Mouse (Mus musculus) limb, embryonic 12.5 days (tissue): ENCODE measurements around the gene Nhlrc1. TPM values are rescaled to one million over a fixed set of nuclear protein-coding genes. Genes with fewer than 3 reads are reported as not detected.

ENCODE experiments used
- ATAC-seq: fragments of 200-750 bp; cut with Nextera tagmentation; 2 replicates; pipeline ENCODE4 v1.8.0; 2017; ENCODE audit warnings: low read depth, moderate TSS enrichment; ENCODE audit not compliant: insufficient number of reproducible peaks, insufficient read depth, low FRiP score, low TSS enrichment
- H3K27ac ChIP-seq: fragments of 300-500 bp; sonication (generic); 2 replicates; pipeline ENCODE4 v1.5.1; 2016; ENCODE audit warnings: mild to moderate bottlenecking, moderate library complexity
- H3K27me3 ChIP-seq: fragments of 300-500 bp; sonication (generic); 2 replicates; pipeline ENCODE4 v1.6.1; 2016; ENCODE audit warnings: mild to moderate bottlenecking, moderate library complexity
- H3K36me3 ChIP-seq: fragments of 300-500 bp; sonication (generic); 2 replicates; pipeline ENCODE4 v1.6.1; 2016; ENCODE audit warnings: mild to moderate bottlenecking, moderate library complexity
- H3K4me1 ChIP-seq: fragments of 300-500 bp; sonication (generic); replicated peaks from 2 replicates; pipeline ENCODE4 v1.6.1; 2016
- H3K4me2 ChIP-seq: fragments of 300-500 bp; sonication (generic); 2 replicates; pipeline ENCODE4 v1.6.1; 2016; ENCODE audit warnings: mild to moderate bottlenecking, moderate library complexity
- H3K4me3 ChIP-seq: fragments of 300-500 bp; sonication (generic); replicated peaks from 2 replicates; pipeline ENCODE4 v1.5.1; 2016; ENCODE audit warnings: mild to moderate bottlenecking
- H3K9ac ChIP-seq: fragments of 300-500 bp; sonication (generic); replicated peaks from 2 replicates; pipeline ENCODE4 v1.6.1; 2016; ENCODE audit warnings: mild to moderate bottlenecking, moderate library complexity
- H3K9me3 ChIP-seq: fragments of 300-500 bp; sonication (generic); 2 replicates; pipeline ENCODE4 v1.6.1; 2016; ENCODE audit warnings: mild to moderate bottlenecking, moderate library complexity
- WGBS: fragments of 180-500 bp; shearing (Covaris S2); methylation state at CpG from one replicate; pipeline ENCODE4 v1.1.7; 2016; 5-methylcytosine and 5-hydroxymethylcytosine counted together
- polyA plus RNA-seq: library from polyadenylated mRNA; unstranded; fragments of >200 nt; fragmentation: Nextera tagmentation; extraction: Ambion mirVana; gene quantifications from 2 replicates; pipeline ENCODE4 v1.2.1, GENCODE M21; 2016

Gene Nhlrc1
- polyA plus RNA-seq, 1 experiment from 2014 or later = 4.3 TPM

- Histone ChIP-seq H3K27me3 (no peaks in the 10 kb centered on the region), H3K27ac (no peak overlapping the region), H3K4me1 (0 out of 2 replicates have a peak, but pooled peaks cover 2% of the 10 kb centered on the region), H3K9me3 (no peaks in the 10 kb centered on the region), H3K4me2 (no peak overlapping the region), H3K4me3 (no peak overlapping the region), H3K36me3 (no peaks in the 10 kb centered on the region), H3K9ac (no peak overlapping the region)
- 73% methylated on average over 4 of the region's 4 CpGs for WGBS
- ATAC-seq = no peak
Measured at GRCm38 (mm10) chr13:46975930-46976329, 38.7 kb downstream of the Nhlrc1 start.

- Histone ChIP-seq H3K4me2 (peak overlapping the region; percentile 7; the same call in 1 of the 2 replicates), H3K27me3 (no peaks in the 10 kb centered on the region), H3K4me3 (no peak overlapping the region), H3K9ac (no peak overlapping the region), H3K9me3 (no peaks in the 10 kb centered on the region), H3K36me3 (no peaks in the 10 kb centered on the region), H3K4me1 (0 out of 2 replicates have a peak, but pooled peaks cover 2% of the 10 kb centered on the region), H3K27ac (no peak overlapping the region)
- WGBS = 72% methylated on average over 14 of the region's 14 CpGs
- no peak for ATAC-seq
Measured at GRCm38 (mm10) chr13:46975031-46975551, 39.6 kb downstream of the Nhlrc1 start.

GRCm38 (mm10) chr13:46970286-46970945 is 44.2 kb downstream of the Nhlrc1 start:
- Histone ChIP-seq H3K9ac (no peak overlapping the region), H3K27me3 (no peaks in the 10 kb centered on the region), H3K27ac (no peak overlapping the region), H3K4me1 (0 out of 2 replicates have a peak, but pooled peaks cover 12% of the 10 kb centered on the region), H3K9me3 (no peaks in the 10 kb centered on the region), H3K4me3 (no peak overlapping the region), H3K36me3 (no peaks in the 10 kb centered on the region), H3K4me2 (no peak overlapping the region)
- 85% methylated on average over 10 of the region's 10 CpGs for WGBS
- ATAC-seq = no peak

- Histone ChIP-seq H3K36me3 (no peaks in the 10 kb centered on the region), H3K4me3 (no peak overlapping the region), H3K9ac (no peak overlapping the region), H3K27me3 (no peaks in the 10 kb centered on the region), H3K9me3 (peaks cover 5% of the 10 kb centered on the region; the same call in 1 of the 2 replicates), H3K4me2 (no peak overlapping the region), H3K4me1 (0 out of 2 replicates have a peak, but pooled peaks cover 10% of the 10 kb centered on the region), H3K27ac (no peak overlapping the region)
- WGBS = 78% methylated on average over 2 of the region's 2 CpGs
- ATAC-seq = no peak
Measured at GRCm38 (mm10) chr13:46968626-46969025, 46.0 kb downstream of the Nhlrc1 start.

GRCm38 (mm10) chr13:46967308-46967707 is 47.3 kb downstream of the Nhlrc1 start:
- no peaks in the 10 kb centered on the region for H3K36me3 ChIP-seq
- H3K4me2 ChIP-seq = no peak overlapping the region
- H3K4me3 ChIP-seq = no peak overlapping the region
- ATAC-seq = no peak
- H3K27me3 ChIP-seq = no peaks in the 10 kb centered on the region
- no peak overlapping the region for H3K9ac ChIP-seq
- peaks cover 5% of the 10 kb centered on the region; the same call in 1 of the 2 replicates for H3K9me3 ChIP-seq
- H3K27ac ChIP-seq = no peak overlapping the region
- H3K4me1 ChIP-seq = 0 out of 2 replicates have a peak, but pooled peaks cover 10% of the 10 kb centered on the region
- WGBS = 71% methylated on average over 4 of the region's 4 CpGs

Other genes with a start within 250 kb of the Nhlrc1 start
- gene Kif13a, start 85.0 kb downstream of the Nhlrc1 start, polyA plus RNA-seq = 21.8 and 23.3 TPM in 2 replicates
- 12.9 and 14.7 TPM in 2 replicates for gene Kdm1b, start 28.6 kb upstream of the Nhlrc1 start, polyA plus RNA-seq
- 24.3 and 26.2 TPM in 2 replicates for gene Tpmt, start 29.9 kb upstream of the Nhlrc1 start, polyA plus RNA-seq
- 358 and 389 TPM in 2 replicates for gene Dek, start 91.4 kb upstream of the Nhlrc1 start, polyA plus RNA-seq
- 1.0 TPM in 2 replicates for gene Rnf144b, start 107.8 kb upstream of the Nhlrc1 start, polyA plus RNA-seq